Mouse (Mus musculus): ENCODE results near the gene Dhps. TPM values are rescaled to one million over a fixed set of nuclear protein-coding genes. Genes with fewer than 3 reads are reported as not detected.
A peak's percentile ranks its signal among the peaks of the same experiment; 100 is the strongest.

Dhps gene
- total and polyA plus RNA-seq, 3 experiments = 44.7 to 88.5 (median 60.1) TPM

DNA sequence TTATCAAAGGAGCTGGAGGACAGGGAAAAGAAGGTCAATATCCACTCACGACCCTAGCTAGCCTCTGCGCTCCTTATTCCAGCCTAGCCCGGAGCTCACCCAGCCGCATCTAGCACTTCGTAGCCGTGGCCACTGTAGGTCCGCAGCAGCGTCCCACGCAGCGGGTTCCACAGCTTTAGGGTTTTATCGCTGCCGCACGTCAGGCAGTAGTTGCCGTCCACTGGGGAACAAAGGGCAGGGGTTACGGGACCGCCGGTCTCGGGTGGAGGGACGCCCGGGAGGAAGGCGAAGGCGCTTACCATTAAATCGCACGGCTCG is 8.6 kb downstream of the Dhps start:
- H3K27ac ChIP-seq (ENCODE audit: insufficient read depth, low read depth) = no peak overlapping the region
- peak overlapping the region; percentile 86 to 96 (median 94) for H3K4me3 ChIP-seq (replicated peaks in 1 of 3; ENCODE audit: low read depth in 2 of 3, low read length in 2 of 3, poor library complexity in 1 of 3)
- dilution Hi-C loops (cut with MboI; ENCODE audit: extremely low pct_ligation_motif_present, extremely low pct_unique_long_range_greater_than_20kb, low sequenced_read_pairs) = no loop called here
- no peak for DNase-seq (ENCODE audit: extremely low read depth)
- peak overlapping the region; percentile 85 for H3K9ac ChIP-seq (ENCODE audit: insufficient read depth, low read depth)
- no peaks in the 10 kb centered on the region for H3K9me3 ChIP-seq (replicated peaks; ENCODE audit: low read length)
- in situ Hi-C loops (cut with MboI; ENCODE audit: low pct_ligation_motif_present, low pct_unique_long_range_greater_than_20kb, low sequenced_read_pairs) = no loop called here
- H3K79me2 ChIP-seq (replicated peaks; ENCODE audit: control insufficient read depth, extremely low read depth, insufficient read depth, poor library complexity, severe bottlenecking) = peaks cover 16% of the 10 kb centered on the region
- H3K4me2 ChIP-seq (ENCODE audit: insufficient read depth, low read depth, poor library complexity, severe bottlenecking) = peak overlapping the region; percentile 40
- no peaks in the 10 kb centered on the region for H3K27me3 ChIP-seq (replicated peaks)
- H3K36me3 ChIP-seq (replicated peaks in 1 of 2; ENCODE audit: control insufficient read depth in 1 of 2, insufficient read depth in 1 of 2, low read length in 1 of 2) = peaks cover 27 to 46% of the 10 kb centered on the region in 2 experiments
- peaks cover 7 to 41% of the 10 kb centered on the region in 2 experiments; a peak in 3 of 4 replicates for H3K4me1 ChIP-seq (ENCODE audit: control insufficient read depth in 1 of 2, insufficient read depth in 2 of 2)
- TF ChIP-seq ETS1 (conservative IDR thresholded peaks at IDR 0.05; ENCODE audit: low read depth, low read length) = no peak
- peak; percentile 59; the same call in 1 of the 2 replicates for TF ChIP-seq POLR2AphosphoS2 (IDR thresholded peaks at IDR 0.05; ENCODE audit: low read depth, low read length)
- TF ChIP-seq ELF1 (IDR thresholded peaks at IDR 0.05; ENCODE audit: low read depth, low read length) = no peak
- TF ChIP-seq POLR2A (IDR thresholded peaks at IDR 0.05; ENCODE audit: low read depth, low read length) = 0 out of 2 replicates have a peak, but pooled peaks have one; percentile 25
- TF ChIP-seq KAT2A (IDR thresholded peaks at IDR 0.05; ENCODE audit: insufficient replicate concordance, low read length) = no peak
- TF ChIP-seq EP300 (IDR thresholded peaks at IDR 0.05; ENCODE audit: low read length) = no peak
- TF ChIP-seq ZC3H11A (IDR thresholded peaks at IDR 0.05; ENCODE audit: low read depth, low read length) = no peak
- TF ChIP-seq TCF12 (IDR thresholded peaks at IDR 0.05; ENCODE audit: low read depth, low read length) = no peak
- TF ChIP-seq IRF4 (IDR thresholded peaks at IDR 0.05; ENCODE audit: low read depth, low read length) = no peak
- TF ChIP-seq BHLHE40 (IDR thresholded peaks at IDR 0.05; ENCODE audit: low read depth, low read length) = no peak
- no peak for TF ChIP-seq ZNF384 (IDR thresholded peaks at IDR 0.05; ENCODE audit: low read depth, low read length)
- no peak for TF ChIP-seq JUND (conservative IDR thresholded peaks at IDR 0.05; ENCODE audit: low read depth, low read length)

DNA sequence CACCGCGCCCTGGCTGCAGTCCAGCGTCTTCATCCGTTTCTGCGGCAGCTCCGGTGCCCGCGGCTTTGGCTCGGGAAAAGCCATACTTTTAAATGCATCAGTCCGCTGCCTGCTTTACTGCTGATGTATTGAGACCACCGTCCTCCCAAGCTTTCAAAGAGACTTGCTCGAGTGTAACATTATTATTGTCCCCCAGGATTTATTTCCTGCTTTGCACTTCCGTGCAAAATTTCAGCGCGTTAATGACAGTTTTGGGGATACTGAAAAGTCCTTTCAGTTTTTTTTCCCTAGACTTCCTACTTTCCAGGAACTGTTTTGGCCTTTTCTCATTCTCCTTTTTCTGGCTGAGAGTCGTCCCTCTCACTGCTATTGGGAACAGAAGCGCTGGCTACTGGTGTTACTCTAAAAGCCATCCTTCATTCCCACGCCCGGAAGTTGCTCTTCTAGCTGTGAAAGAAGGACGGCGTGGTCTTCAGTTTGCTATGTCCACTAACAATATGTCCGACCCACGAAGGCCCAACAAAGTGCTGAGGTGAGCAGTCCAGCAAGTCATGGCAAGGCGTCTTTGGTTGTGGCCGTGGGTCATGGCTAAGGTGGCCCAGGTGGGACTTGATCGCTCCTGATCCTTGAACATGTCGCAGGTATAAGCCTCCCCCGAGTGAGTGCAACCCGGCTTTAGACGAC is 9.1 kb downstream of the Dhps start, which contains the start of gene Wdr83os:
Wdr83os (plus strand) TSS at position 209 of the 684 bp plus-strand sequence.
- Histone ChIP-seq H3K9ac (ENCODE audit: insufficient read depth, low read depth) (peak within 1 kb of the TSS; percentile 85), H3K27ac (ENCODE audit: insufficient read depth, low read depth) (peak within 1 kb of the TSS; percentile 53), H3K79me2 (replicated peaks; ENCODE audit: control insufficient read depth, extremely low read depth, insufficient read depth, poor library complexity, severe bottlenecking) (peaks cover 16% of the 10 kb centered on the region), H3K4me3 (replicated peaks in 1 of 3; ENCODE audit: low read depth in 2 of 3, low read length in 2 of 3, poor library complexity in 1 of 3) (peak within 1 kb of the TSS; percentile 86 to 96 (median 94)), H3K9me3 (replicated peaks; ENCODE audit: low read length) (no peaks in the 10 kb centered on the region), H3K4me2 (ENCODE audit: insufficient read depth, low read depth, poor library complexity, severe bottlenecking) (peak within 1 kb of the TSS; percentile 89), H3K36me3 (replicated peaks in 1 of 2; ENCODE audit: control insufficient read depth in 1 of 2, insufficient read depth in 1 of 2, low read length in 1 of 2) (peaks cover 27 to 46% of the 10 kb centered on the region in 2 experiments), H3K27me3 (replicated peaks) (no peaks in the 10 kb centered on the region), H3K4me1 (ENCODE audit: control insufficient read depth in 1 of 2, insufficient read depth in 2 of 2) (peaks cover 7 to 42% of the 10 kb centered on the region in 2 experiments; a peak in 3 of 4 replicates)
- peak; percentile 69 for DNase-seq (ENCODE audit: extremely low read depth)
- TF ChIP-seq JUN (IDR thresholded peaks at IDR 0.05; ENCODE audit: insufficient read depth, low read depth, low read length) (no peak), MAZ (IDR thresholded peaks at IDR 0.05; ENCODE audit: low read depth, low read length) (no peak), EP300 (IDR thresholded peaks at IDR 0.05; ENCODE audit: low read length) (no peak), JUND (conservative IDR thresholded peaks at IDR 0.05; ENCODE audit: low read depth, low read length) (no peak), MYC (IDR thresholded peaks at IDR 0.05; ENCODE audit: low read depth, low read length) (peak; percentile 74), SIN3A (IDR thresholded peaks at IDR 0.05; ENCODE audit: low read length) (peak; percentile 88), POLR2A (IDR thresholded peaks at IDR 0.05; ENCODE audit: low read depth, low read length) (peak; percentile 49; the same call in 1 of the 2 replicates), HCFC1 (IDR thresholded peaks at IDR 0.05; ENCODE audit: low read depth, low read length) (peak; percentile 85), IRF4 (IDR thresholded peaks at IDR 0.05; ENCODE audit: low read depth, low read length) (no peak), NELFE (IDR thresholded peaks at IDR 0.05; ENCODE audit: low read depth, low read length) (peak; percentile 0; the same call in 1 of the 2 replicates), E2F4 (IDR thresholded peaks at IDR 0.05; ENCODE audit: insufficient replicate concordance, low read depth, low read length) (no peak), MXI1 (IDR thresholded peaks at IDR 0.05; ENCODE audit: low read depth, low read length) (peak; percentile 93), CHD2 (IDR thresholded peaks at IDR 0.05; ENCODE audit: low read length) (no peak), MAX (IDR thresholded peaks at IDR 0.05; ENCODE audit: low read length) (peak; percentile 65; the same call in 1 of the 2 replicates), TBP (conservative IDR thresholded peaks at IDR 0.05; ENCODE audit: low read depth, low read length) (peak; percentile 77; the same call in 1 of the 2 replicates), ELF1 (IDR thresholded peaks at IDR 0.05; ENCODE audit: low read depth, low read length) (peak; percentile 77)
- in situ Hi-C loops (cut with MboI; ENCODE audit: low pct_ligation_motif_present, low pct_unique_long_range_greater_than_20kb, low sequenced_read_pairs) (no loop called here), dilution Hi-C loops (cut with MboI; ENCODE audit: extremely low pct_ligation_motif_present, extremely low pct_unique_long_range_greater_than_20kb, low sequenced_read_pairs) (no loop called here)
